Mouse (Mus musculus): ENCODE measurements around the gene Sdad1. TPM values are rescaled to one million over a fixed set of nuclear protein-coding genes. Genes with fewer than 3 reads are reported as not detected.

The Sdad1 gene
- polyA plus RNA-seq, 1 experiment from 2014 or later = 31.4 TPM

GRCm38 (mm10) chr5:92302149-92302840 lies 8.0 kb downstream of the Sdad1 start:
- H3K9ac ChIP-seq = no peak overlapping the region
- peaks cover 77% of the 10 kb centered on the region for H3K36me3 ChIP-seq
- WGBS = 91% methylated on average over 13 of the region's 13 CpGs
- H3K9me3 ChIP-seq = no peaks in the 10 kb centered on the region
- ATAC-seq (ENCODE audit: low FRiP score, low read depth) = no peak
- H3K4me2 ChIP-seq = no peak overlapping the region
- H3K27me3 ChIP-seq = no peaks in the 10 kb centered on the region
- H3K4me3 ChIP-seq = no peak overlapping the region
- H3K4me1 ChIP-seq (replicated peaks) = no peaks in the 10 kb centered on the region
- H3K27ac ChIP-seq (replicated peaks) = no peak overlapping the region

GRCm38 (mm10) chr5:92294525-92294924 lies 15.8 kb downstream of the Sdad1 start:
- whole genome bisulfite sequencing = 95% methylated on average over 2 of the region's 2 CpGs
- Histone ChIP-seq H3K4me2 (no peak overlapping the region), H3K4me1 (replicated peaks) (no peaks in the 10 kb centered on the region), H3K27ac (replicated peaks) (no peak overlapping the region), H3K9ac (no peak overlapping the region), H3K36me3 (peaks cover 86% of the 10 kb centered on the region), H3K9me3 (no peaks in the 10 kb centered on the region), H3K27me3 (no peaks in the 10 kb centered on the region), H3K4me3 (no peak overlapping the region)
- ATAC-seq (ENCODE audit: low FRiP score, low read depth) = no peak

GRCm38 (mm10) chr5:92291652-92292414 lies 18.4 kb downstream of the Sdad1 start:
- no peak overlapping the region for H3K9ac ChIP-seq
- H3K36me3 ChIP-seq = peaks cover 86% of the 10 kb centered on the region
- H3K27me3 ChIP-seq = no peaks in the 10 kb centered on the region
- H3K4me1 ChIP-seq (replicated peaks) = no peaks in the 10 kb centered on the region
- 93% methylated on average over 6 of the region's 6 CpGs for WGBS
- H3K4me2 ChIP-seq = no peak overlapping the region
- no peaks in the 10 kb centered on the region for H3K9me3 ChIP-seq
- no peak overlapping the region for H3K27ac ChIP-seq (replicated peaks)
- no peak for ATAC-seq (ENCODE audit: low FRiP score, low read depth)
- no peak overlapping the region for H3K4me3 ChIP-seq

- Histone ChIP-seq H3K4me3 (no peak overlapping the region), H3K27ac (replicated peaks) (no peak overlapping the region), H3K4me2 (no peak overlapping the region), H3K9me3 (no peaks in the 10 kb centered on the region), H3K9ac (no peak overlapping the region), H3K4me1 (replicated peaks) (no peaks in the 10 kb centered on the region), H3K36me3 (peaks cover 75% of the 10 kb centered on the region), H3K27me3 (no peaks in the 10 kb centered on the region)
- 88% methylated on average over 6 of the region's 6 CpGs for WGBS
- no peak for ATAC-seq (ENCODE audit: low FRiP score, low read depth)
Observed at GRCm38 (mm10) chr5:92287840-92288239, 22.4 kb downstream of the Sdad1 start.

GRCm38 (mm10) chr5:92283107-92283506 lies 27.2 kb downstream of the Sdad1 start:
- H3K9me3 ChIP-seq = no peaks in the 10 kb centered on the region
- 76% methylated on average over 3 of the region's 3 CpGs for WGBS
- no peak for ATAC-seq (ENCODE audit: low FRiP score, low read depth)

GRCm38 (mm10) chr5:92282571-92282970 lies 27.7 kb downstream of the Sdad1 start:
- Histone ChIP-seq H3K4me1 (replicated peaks) (peaks cover 7% of the 10 kb centered on the region), H3K27me3 (no peaks in the 10 kb centered on the region), H3K36me3 (peaks cover 29% of the 10 kb centered on the region), H3K9ac (no peak overlapping the region), H3K27ac (replicated peaks) (no peak overlapping the region), H3K9me3 (no peaks in the 10 kb centered on the region), H3K4me2 (no peak overlapping the region), H3K4me3 (no peak overlapping the region)
- 76% methylated on average over 4 of the region's 4 CpGs for WGBS
- no peak for ATAC-seq (ENCODE audit: low FRiP score, low read depth)

More at GRCm38 (mm10) chr5:92283107-92283506, 27.2 kb downstream of the Sdad1 start:
- Histone ChIP-seq H3K36me3 (peaks cover 33% of the 10 kb centered on the region), H3K27ac (replicated peaks) (no peak overlapping the region), H3K4me2 (no peak overlapping the region), H3K4me3 (no peak overlapping the region), H3K4me1 (replicated peaks) (peaks cover 6% of the 10 kb centered on the region), H3K9ac (no peak overlapping the region), H3K27me3 (no peaks in the 10 kb centered on the region)

GRCm38 (mm10) chr5:92278942-92279537 lies 31.2 kb downstream of the Sdad1 start:
- peak overlapping the region; percentile 95; the same call in 1 of the 2 replicates for H3K4me2 ChIP-seq
- WGBS = 87% methylated on average over 10 of the region's 10 CpGs

GRCm38 (mm10) chr5:92277437-92278394 lies 32.6 kb downstream of the Sdad1 start, which contains the start of gene Naaa:
Naaa (minus strand) TSS chr5:92278170.
- H3K4me1 ChIP-seq (replicated peaks) = peaks cover 10% of the 10 kb centered on the region
- no peaks in the 10 kb centered on the region for H3K9me3 ChIP-seq
- H3K4me3 ChIP-seq = peak within 1 kb of the TSS; percentile 64
- WGBS = 2% methylated on average over 54 of the region's 54 CpGs
- H3K36me3 ChIP-seq = no peaks in the 10 kb centered on the region
- H3K9ac ChIP-seq = peak within 1 kb of the TSS; percentile 61
- H3K4me2 ChIP-seq = peak within 1 kb of the TSS; percentile 95
- H3K27me3 ChIP-seq = no peaks in the 10 kb centered on the region
- peak within 1 kb of the TSS; percentile 74 for H3K27ac ChIP-seq (replicated peaks)
- ATAC-seq (ENCODE audit: low FRiP score, low read depth) = peak; percentile 91

More at GRCm38 (mm10) chr5:92278942-92279537, 31.2 kb downstream of the Sdad1 start:
- Histone ChIP-seq H3K4me3 (no peak overlapping the region), H3K4me1 (replicated peaks) (peaks cover 10% of the 10 kb centered on the region), H3K9ac (no peak overlapping the region), H3K36me3 (no peaks in the 10 kb centered on the region), H3K27ac (replicated peaks) (peak overlapping the region; percentile 28; the same call in 1 of the 2 replicates), H3K9me3 (no peaks in the 10 kb centered on the region), H3K27me3 (no peaks in the 10 kb centered on the region)
- ATAC-seq (ENCODE audit: low FRiP score, low read depth) = no peak

GRCm38 (mm10) chr5:92270496-92270895 lies 39.8 kb downstream of the Sdad1 start:
- ATAC-seq (ENCODE audit: low FRiP score, low read depth) = no peak
- Histone ChIP-seq H3K4me3 (no peak overlapping the region), H3K4me2 (no peak overlapping the region), H3K4me1 (replicated peaks) (no peaks in the 10 kb centered on the region), H3K27ac (replicated peaks) (no peak overlapping the region), H3K27me3 (no peaks in the 10 kb centered on the region), H3K9ac (no peak overlapping the region), H3K36me3 (no peaks in the 10 kb centered on the region), H3K9me3 (no peaks in the 10 kb centered on the region)
- 87% methylated on average over 7 of the region's 7 CpGs for WGBS

GRCm38 (mm10) chr5:92263761-92264359 lies 46.4 kb downstream of the Sdad1 start:
- H3K4me3 ChIP-seq = no peak overlapping the region
- peak; percentile 92 for ATAC-seq (ENCODE audit: low FRiP score, low read depth)
- H3K27me3 ChIP-seq = no peaks in the 10 kb centered on the region
- WGBS = 10% methylated on average over 4 of the region's 4 CpGs
- no peaks in the 10 kb centered on the region for H3K36me3 ChIP-seq
- no peaks in the 10 kb centered on the region for H3K9me3 ChIP-seq
- no peak overlapping the region for H3K9ac ChIP-seq
- H3K27ac ChIP-seq (replicated peaks) = peak overlapping the region; percentile 66
- H3K4me1 ChIP-seq (replicated peaks) = peaks cover 11% of the 10 kb centered on the region; the same call in 1 of the 2 replicates
- H3K4me2 ChIP-seq = no peak overlapping the region

GRCm38 (mm10) chr5:92262646-92263045 lies 47.6 kb downstream of the Sdad1 start:
- Histone ChIP-seq H3K9ac (no peak overlapping the region), H3K9me3 (no peaks in the 10 kb centered on the region), H3K4me2 (no peak overlapping the region), H3K27ac (replicated peaks) (no peak overlapping the region), H3K27me3 (no peaks in the 10 kb centered on the region), H3K4me3 (no peak overlapping the region), H3K36me3 (no peaks in the 10 kb centered on the region), H3K4me1 (replicated peaks) (peaks cover 11% of the 10 kb centered on the region; the same call in 1 of the 2 replicates)
- no peak for ATAC-seq (ENCODE audit: low FRiP score, low read depth)
- 93% methylated on average over 8 of the region's 8 CpGs for WGBS
